In the genomic region with DNA sequence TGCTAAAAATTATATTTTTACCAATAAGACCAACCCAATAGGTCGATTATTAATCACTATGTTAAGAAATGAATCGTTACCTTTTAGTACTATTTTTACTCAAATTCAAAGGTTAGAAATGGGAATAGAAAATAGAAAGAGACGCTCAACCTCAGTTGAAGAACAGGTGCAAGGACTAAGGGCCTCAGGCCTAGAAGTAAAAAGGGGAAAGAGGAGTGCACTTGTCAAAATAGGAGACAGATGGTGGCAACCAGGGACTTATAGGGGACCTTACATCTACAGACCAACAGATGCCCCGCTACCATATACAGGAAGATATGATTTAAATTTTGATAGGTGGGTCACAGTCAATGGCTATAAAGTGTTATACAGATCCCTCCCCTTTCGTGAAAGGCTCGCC, we compare ENCODE assay signal across 4 mouse cellular contexts. TPM values are rescaled to one million over a fixed set of nuclear protein-coding genes. Genes with fewer than 3 reads are reported as not detected.
DNase-seq lines count a peak whose midpoint lies in the region; ATAC-seq and TF ChIP-seq lines count a peak whose summit lies in the region.
"Not testable (repeated sequence)": the region's sequence is repeated elsewhere in the genome, so short reads cannot be mapped to it uniquely, and the experiment has no call there.

No protein-coding gene starts in this region.

- H3K36me3 ChIP-seq in G1E (replicated peaks): peaks cover 43% of the 10 kb centered on the region

- peaks cover 48% of the 10 kb centered on the region for H3K4me1 ChIP-seq in G1E (ENCODE audit: insufficient read depth, low read depth, low read length)

- not testable (repeated sequence) for H3K27me3 ChIP-seq in G1E (ENCODE audit: insufficient read depth, low read length)

- not testable (repeated sequence) for DNase-seq in G1E (ENCODE audit: low spot score)

- peaks cover 10% of the 10 kb centered on the region for H3K9me3 ChIP-seq in G1E (replicated peaks)

- not testable (repeated sequence) for H3K4me3 ChIP-seq in G1E (ENCODE audit: low read depth, low read length)

- ATAC-seq in G1E (ENCODE audit: extremely low read depth, insufficient number of reproducible peaks, low FRiP score, poor library complexity, severe bottlenecking): peak; percentile 22; the same call in 1 of the 2 replicates
- ATAC-seq in common myeloid progenitor, adult 5-6 weeks (replicated peaks; ENCODE audit: low read depth, poor library complexity, severe bottlenecking): peak; percentile 55
- peak; percentile 35 to 57; a peak in 3 of 4 replicates for ATAC-seq in hematopoietic stem cell, adult 5-6 weeks (replicated peaks in 1 of 2; ENCODE audit: insufficient read depth in 1 of 2, low FRiP score in 2 of 2, low TSS enrichment in 1 of 2, low read depth in 1 of 2, poor library complexity in 2 of 2, severe bottlenecking in 2 of 2)
- peak; percentile 10; the same call in 1 of the 2 replicates for ATAC-seq in megakaryocyte, adult 5-6 weeks (ENCODE audit: poor library complexity, severe bottlenecking)

- not testable (repeated sequence) for TF ChIP-seq CTCF in G1E (IDR thresholded peaks at IDR 0.05; ENCODE audit: low read depth, low read length)

RNA-seq across cellular contexts. Expression of a gene that starts 17.9 kb away (rescaled TPM):
- total RNA-seq in G1E (2014; fragmentation: Nextera tagmentation): 148 and 158 TPM in 2 replicates
- total RNA-seq in G1E (2017): 79.5 and 79.6 TPM in 2 replicates
- 480 and 501 TPM in 2 replicates for polyA plus RNA-seq in G1E (2012)
- total RNA-seq in common myeloid progenitor, adult 5-6 weeks (2017): 47.3 and 61.3 TPM in 2 replicates
- 57.8 and 70.1 TPM in 2 replicates for total RNA-seq in hematopoietic stem cell, adult 5-6 weeks (2017)
- 54.8 and 55.6 TPM in 2 replicates for total RNA-seq in megakaryocyte, adult 5-6 weeks (2015)
- total RNA-seq in megakaryocyte, adult 5-6 weeks (2017): 31.4 and 31.9 TPM in 2 replicates

RNA-seq across cellular contexts. Expression of a gene that starts 48.1 kb away (rescaled TPM):
- total RNA-seq in G1E (2014; fragmentation: Nextera tagmentation): 13.0 and 18.7 TPM in 2 replicates
- total RNA-seq in G1E (2017): 18.2 and 19.5 TPM in 2 replicates
- 25.9 and 27.2 TPM in 2 replicates for polyA plus RNA-seq in G1E (2012)
- 24.2 and 28.0 TPM in 2 replicates for total RNA-seq in common myeloid progenitor, adult 5-6 weeks (2017)
- total RNA-seq in hematopoietic stem cell, adult 5-6 weeks (2017): 17.7 and 43.5 TPM in 2 replicates
- 9.7 and 13.3 TPM in 2 replicates for total RNA-seq in megakaryocyte, adult 5-6 weeks (2015)
- 26.8 and 42.5 TPM in 2 replicates for total RNA-seq in megakaryocyte, adult 5-6 weeks (2017)
